Mouse (Mus musculus) Patski (cell line): Measurements from ENCODE around the gene St3gal6. TPM values are rescaled to one million over a fixed set of nuclear protein-coding genes. Genes with fewer than 3 reads are reported as not detected.

ENCODE experiments used
- ATAC-seq: fragments of 100-300 bp; one replicate; pipeline ENCODE4 v1.8.0; 2021
- CTCF ChIA-PET: fragments of 350-600 bp; sonication (Branson Sonifier 250); formaldehyde crosslinking; loops from one replicate; lab custom pipeline; 2022; ENCODE audit warnings: inconsistent platforms; lab: Charles Lee
- POLR2A ChIA-PET: fragments of 350-600 bp; sonication (Branson Sonifier 250); formaldehyde crosslinking; loops from one replicate; lab custom pipeline; 2022; ENCODE audit warnings: antibody characterized with exemption, inconsistent platforms; lab: Charles Lee
- DNase-seq: peaks from one replicate; pipeline ENCODE4 v3.0.0-alpha.2; 2011; ENCODE audit warnings: low read depth, low spot score
- H3K27me3 ChIP-seq: fragments of 371-371 bp; one replicate; pipeline ENCODE4 v1.5.1; 2021
- CTCF ChIP-seq: fragments of 100-300 bp; IDR thresholded peaks from one replicate; pipeline ENCODE4 v1.5.1; 2021
- in situ Hi-C: fragments of 300-500 bp; cut with MboI; formaldehyde crosslinking; loops from 3 replicates; pipeline ENCODE4 v1.11.1; 2018; ENCODE audit warnings: low pct_unique_long_range_greater_than_20kb, mixed read lengths
- polyA plus RNA-seq: library from polyadenylated mRNA; unstranded; gene quantifications from one replicate; pipeline ENCODE4 v1.2.3, GENCODE M21; 2021

The St3gal6 gene
- polyA plus RNA-seq, 1 experiment from 2014 or later = 4.5 TPM

- in situ Hi-C loops = no loop called here
- no peak for TF ChIP-seq CTCF
- DNase-seq (no peak), ATAC-seq (no peak)
- H3K27me3 ChIP-seq = no peaks in the 10 kb centered on the region
- POLR2A ChIA-PET = no interaction called here
- CTCF ChIA-PET = no interaction called here
Measured at GRCm38 (mm10) chr16:58521900-58522299, 2.1 kb downstream of the St3gal6 start.

- in situ Hi-C loops = no loop called here
Measured at GRCm38 (mm10) chr16:58521182-58521581, 2.9 kb downstream of the St3gal6 start.

GRCm38 (mm10) chr16:58520457-58520856 is 3.6 kb downstream of the St3gal6 start:
- H3K27me3 ChIP-seq = no peaks in the 10 kb centered on the region
- DNase-seq (no peak), ATAC-seq (no peak)
- ChIA-PET CTCF (interaction anchor here (0.8 kb wide), 1 partner anchor 23 kb away, joined by 3 read pairs; no protein-coding TSS in a partner anchor), POLR2A (interaction anchor here (0.6 kb wide), 1 partner anchor 104 kb away, joined by 4 read pairs; no protein-coding TSS in a partner anchor)
- TF ChIP-seq CTCF = no peak
- in situ Hi-C loops = no loop called here

More at GRCm38 (mm10) chr16:58521182-58521581, 2.9 kb downstream of the St3gal6 start:
- no peaks in the 10 kb centered on the region for H3K27me3 ChIP-seq
- no peak for ATAC-seq
- CTCF ChIA-PET = interaction anchor here (0.8 kb wide), 1 partner anchor 24 kb away, joined by 3 read pairs; no protein-coding TSS in a partner anchor
- POLR2A ChIA-PET = interaction anchor here (0.6 kb wide), 1 partner anchor 105 kb away, joined by 4 read pairs; no protein-coding TSS in a partner anchor
- no peak for TF ChIP-seq CTCF
- DNase-seq = no peak

GRCm38 (mm10) chr16:58519650-58520073 is 4.4 kb downstream of the St3gal6 start:
- ChIA-PET CTCF (no interaction called here), POLR2A (no interaction called here)
- in situ Hi-C loops = no loop called here
- no peaks in the 10 kb centered on the region for H3K27me3 ChIP-seq
- no peak for TF ChIP-seq CTCF
- ATAC-seq = no peak
- DNase-seq = no peak

- in situ Hi-C loops = no loop called here
- POLR2A ChIA-PET = interaction anchor here (0.6 kb wide), 1 partner anchor 25 kb away, joined by 3 read pairs; no protein-coding TSS in a partner anchor
Measured at GRCm38 (mm10) chr16:58516960-58517798, 6.9 kb downstream of the St3gal6 start.

GRCm38 (mm10) chr16:58516161-58516560 is 7.9 kb downstream of the St3gal6 start:
- no peak for ATAC-seq

More at GRCm38 (mm10) chr16:58516960-58517798, 6.9 kb downstream of the St3gal6 start:
- DNase-seq = no peak
- ATAC-seq = no peak
- no peaks in the 10 kb centered on the region for H3K27me3 ChIP-seq
- CTCF ChIA-PET = no interaction called here
- TF ChIP-seq CTCF = no peak

GRCm38 (mm10) chr16:58514565-58514964 is 9.5 kb downstream of the St3gal6 start:
- in situ Hi-C loops = loop anchor here (5.0 kb wide), 1 partner anchor 52 kb away; no protein-coding TSS in a partner anchor
- DNase-seq (no peak), ATAC-seq (no peak)
- H3K27me3 ChIP-seq = no peaks in the 10 kb centered on the region
- no peak for TF ChIP-seq CTCF
- CTCF ChIA-PET = interaction anchor here (0.7 to 2.1 kb wide), 7 partner anchors 10 to 73 kb away, joined by 3 to 14 read pairs (median 3); partner anchors contain the start of gene St3gal6
- POLR2A ChIA-PET = no interaction called here

More at GRCm38 (mm10) chr16:58516161-58516560, 7.9 kb downstream of the St3gal6 start:
- no peaks in the 10 kb centered on the region for H3K27me3 ChIP-seq
- CTCF ChIA-PET = interaction anchor here (1.6 to 1.7 kb wide), 2 partner anchors 19 to 61 kb away, joined by 3 to 4 read pairs; no protein-coding TSS in a partner anchor
- POLR2A ChIA-PET = no interaction called here
- no peak for DNase-seq
- no peak for TF ChIP-seq CTCF
- in situ Hi-C loops = no loop called here

GRCm38 (mm10) chr16:58513755-58514154 is 10.3 kb downstream of the St3gal6 start:
- in situ Hi-C loops = loop anchor here (5.0 kb wide), 1 partner anchor 51 kb away; no protein-coding TSS in a partner anchor
- no peaks in the 10 kb centered on the region for H3K27me3 ChIP-seq
- ChIA-PET CTCF (interaction anchor here (1.0 to 2.4 kb wide), 5 partner anchors 11 to 59 kb away, joined by 3 to 14 read pairs (median 4); partner anchors contain the start of gene St3gal6), POLR2A (no interaction called here)
- DNase-seq = no peak
- no peak for ATAC-seq
- TF ChIP-seq CTCF = no peak

- ATAC-seq (peak; percentile 64), DNase-seq (peak; percentile 37)
- TF ChIP-seq CTCF = no peak
- no peaks in the 10 kb centered on the region for H3K27me3 ChIP-seq
- in situ Hi-C loops = loop anchor here (5.0 kb wide), 1 partner anchor 51 kb away; no protein-coding TSS in a partner anchor
- POLR2A ChIA-PET = no interaction called here
- CTCF ChIA-PET = interaction anchor here (1.0 to 2.4 kb wide), 4 partner anchors 10 to 58 kb away, joined by 3 to 7 read pairs (median 3); no protein-coding TSS in a partner anchor
Measured at GRCm38 (mm10) chr16:58512887-58513286, 11.2 kb downstream of the St3gal6 start.

GRCm38 (mm10) chr16:58512181-58512761 is 11.8 kb downstream of the St3gal6 start:
- CTCF ChIA-PET = interaction anchor here (1.1 to 2.4 kb wide), 3 partner anchors 10 to 58 kb away, joined by 3 to 7 read pairs (median 3); no protein-coding TSS in a partner anchor
- no peak for TF ChIP-seq CTCF
- ATAC-seq (peak; percentile 90), DNase-seq (peak; percentile 65)
- POLR2A ChIA-PET = no interaction called here
- H3K27me3 ChIP-seq = no peaks in the 10 kb centered on the region
- in situ Hi-C loops = loop anchor here (5.0 kb wide), 1 partner anchor 50 kb away; no protein-coding TSS in a partner anchor
